Mouse (Mus musculus) kidney, embryonic 16.5 days (tissue): ENCODE measurements at regions not wholly inside any gene's neighbourhood (a gene's known extent, or its start where the extent isn't known, plus 50 kb on each side); places are given as distances from the start of the nearest gene placed in this dataset.
A peak's percentile ranks its signal among the peaks of the same experiment; 100 is the strongest.

Experiments used
- ATAC-seq: fragments of 200-750 bp; cut with Nextera tagmentation; 2 replicates; pipeline ENCODE4 v1.8.0; 2017; ENCODE audit warnings: moderate TSS enrichment; ENCODE audit not compliant: low FRiP score, low TSS enrichment
- H3K27ac ChIP-seq: fragments of 300-500 bp; sonication (generic); 2 replicates; pipeline ENCODE4 v1.5.1; 2014; ENCODE audit warnings: low read length
- H3K27me3 ChIP-seq: fragments of 300-500 bp; sonication (generic); 2 replicates; pipeline ENCODE4 v1.6.1; 2014; ENCODE audit warnings: low read length, control low read depth, mixed read lengths; ENCODE audit not compliant: insufficient read depth
- H3K36me3 ChIP-seq: fragments of 300-500 bp; sonication (generic); 2 replicates; pipeline ENCODE4 v1.6.1; 2014; ENCODE audit warnings: low read length, control low read depth, mixed read lengths; ENCODE audit not compliant: insufficient read depth
- H3K4me1 ChIP-seq: fragments of 300-500 bp; sonication (generic); 2 replicates; pipeline ENCODE4 v1.6.1; 2014; ENCODE audit warnings: low read length, control low read depth, mixed read lengths; ENCODE audit not compliant: insufficient read depth
- H3K4me2 ChIP-seq: fragments of 300-500 bp; sonication (generic); replicated peaks from 2 replicates; pipeline ENCODE4 v1.6.1; 2014; ENCODE audit warnings: low read depth, low read length
- H3K4me3 ChIP-seq: fragments of 300-500 bp; sonication (generic); 2 replicates; pipeline ENCODE4 v1.5.1; 2014; ENCODE audit warnings: mild to moderate bottlenecking, low read length
- H3K9ac ChIP-seq: fragments of 300-500 bp; sonication (generic); replicated peaks from 2 replicates; pipeline ENCODE4 v1.6.1; 2014; ENCODE audit warnings: low read length
- H3K9me3 ChIP-seq: fragments of 300-500 bp; sonication (generic); 2 replicates; pipeline ENCODE4 v1.6.1; 2016; ENCODE audit warnings: low read length, control low read depth
- WGBS: fragments of 180-500 bp; shearing (Covaris S2); extraction: QIAGEN DNeasy Blood & Tissue Kit; methylation state at CpG from one replicate; pipeline ENCODE4 v1.1.7; 2014; 5-methylcytosine and 5-hydroxymethylcytosine counted together

DNA sequence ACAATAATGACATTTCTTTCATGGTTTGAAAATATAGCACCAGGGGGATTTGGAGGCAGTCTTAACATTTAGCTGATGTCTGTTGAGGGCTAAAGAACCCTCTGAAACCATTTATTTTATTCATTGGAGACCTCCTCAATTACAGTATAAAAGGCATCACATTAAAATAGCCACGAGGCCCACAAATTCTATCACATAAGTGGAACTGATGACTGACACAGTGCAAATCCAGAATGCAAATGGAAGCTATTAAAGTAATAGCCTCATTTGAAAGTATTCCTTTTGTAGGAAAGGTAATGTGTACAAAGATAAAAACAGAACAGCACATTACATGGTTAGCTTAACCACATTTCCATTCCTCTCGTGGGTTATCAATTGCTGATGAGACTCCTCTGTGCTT, 986.6 kb downstream of the Slc16a7 start:
- WGBS: 69% methylated on average over 2 of the region's 2 CpGs
- no peaks in the 10 kb centered on the region for H3K9me3 ChIP-seq
- no peaks in the 10 kb centered on the region for H3K27me3 ChIP-seq
- H3K4me1 ChIP-seq: no peaks in the 10 kb centered on the region
- no peak overlapping the region for H3K4me2 ChIP-seq
- no peak overlapping the region for H3K4me3 ChIP-seq
- H3K27ac ChIP-seq: no peak overlapping the region
- no peaks in the 10 kb centered on the region for H3K36me3 ChIP-seq
- ATAC-seq: no peak
- H3K9ac ChIP-seq: no peak overlapping the region

DNA sequence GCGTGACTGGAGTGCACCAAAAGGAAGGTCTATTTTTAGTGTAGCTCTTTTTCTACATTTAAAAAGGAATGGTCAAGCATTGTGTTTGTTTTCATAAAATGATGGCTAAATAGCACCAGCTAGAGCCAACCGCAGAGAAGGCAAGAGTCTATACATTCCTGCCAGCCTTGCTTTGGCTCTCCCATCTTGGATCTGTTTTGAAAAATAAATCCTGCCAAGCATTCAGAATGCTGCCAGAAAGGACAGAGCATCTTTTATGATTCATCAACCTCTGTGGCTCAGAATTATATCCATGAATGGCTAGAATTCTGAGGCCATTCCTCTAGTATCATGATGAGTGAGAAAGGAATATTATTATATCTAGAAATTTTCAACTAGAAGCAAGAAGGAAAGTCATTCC, 979.6 kb downstream of the Slc16a7 start:
- H3K4me1 ChIP-seq: no peaks in the 10 kb centered on the region
- no peak overlapping the region for H3K4me3 ChIP-seq
- WGBS: 67% methylated on average over 2 of the region's 2 CpGs
- H3K27ac ChIP-seq: no peak overlapping the region
- no peaks in the 10 kb centered on the region for H3K27me3 ChIP-seq
- H3K9ac ChIP-seq: no peak overlapping the region
- no peaks in the 10 kb centered on the region for H3K36me3 ChIP-seq
- no peaks in the 10 kb centered on the region for H3K9me3 ChIP-seq
- H3K4me2 ChIP-seq: no peak overlapping the region
- no peak for ATAC-seq

GRCm38 (mm10) chr10:124416531-124416930, 972.7 kb downstream of the Slc16a7 start:
- 75% methylated on average over 6 of the region's 6 CpGs for WGBS
- Histone ChIP-seq H3K27me3 (no peaks in the 10 kb centered on the region), H3K27ac (no peak overlapping the region), H3K9me3 (no peaks in the 10 kb centered on the region), H3K4me3 (no peak overlapping the region), H3K9ac (no peak overlapping the region), H3K4me2 (no peak overlapping the region), H3K4me1 (no peaks in the 10 kb centered on the region), H3K36me3 (no peaks in the 10 kb centered on the region)
- no peak for ATAC-seq

- Histone ChIP-seq H3K36me3 (no peaks in the 10 kb centered on the region), H3K27ac (no peak overlapping the region), H3K4me1 (peaks cover 3% of the 10 kb centered on the region; the same call in 1 of the 2 replicates), H3K9me3 (no peaks in the 10 kb centered on the region), H3K4me2 (no peak overlapping the region), H3K9ac (no peak overlapping the region), H3K4me3 (no peak overlapping the region), H3K27me3 (no peaks in the 10 kb centered on the region)
- ATAC-seq: peak; percentile 78
- WGBS: 23% methylated on average over 2 of the region's 2 CpGs
These were observed 965.8 kb downstream of the Slc16a7 start for GRCm38 (mm10) chr10:124423418-124423817.
